Mouse (Mus musculus) lung, adult 2 months (tissue): ENCODE results near the gene Polr3e. TPM values are rescaled to one million over a fixed set of nuclear protein-coding genes. Genes with fewer than 3 reads are reported as not detected.
"Not testable (repeated sequence)": the region's sequence is repeated elsewhere in the genome, so short reads cannot be mapped to it uniquely, and the experiment has no call there.

ENCODE experiments used
- DNase-seq: peaks from one replicate; pipeline ENCODE4 v3.0.0; 2022
- H3K4me1 ChIP-seq: fragments of 200-500 bp; 2 replicates; pipeline ENCODE4 v1.6.1; 2011; ENCODE audit warnings: low read length; ENCODE audit not compliant: control insufficient read depth, insufficient read depth
- H3K4me3 ChIP-seq: fragments of 200-500 bp; replicated peaks from 2 replicates; pipeline ENCODE3; 2011; ENCODE audit warnings: low read depth, mild to moderate bottlenecking, control low read depth, low read length; ENCODE audit errors: extremely low read depth
- CTCF ChIP-seq: fragments of 200-500 bp; IDR thresholded peaks from 2 replicates; pipeline ENCODE4 v1.5.1; 2011; ENCODE audit warnings: mild to moderate bottlenecking, low read length, control low read depth; ENCODE audit not compliant: insufficient read depth
- POLR2A ChIP-seq: fragments of 200-500 bp; IDR thresholded peaks from 2 replicates; pipeline ENCODE4 v1.6.1; 2011; ENCODE audit warnings: low read depth, mild to moderate bottlenecking, control low read depth, low read length, borderline replicate concordance; ENCODE audit errors: extremely low read depth
- WGBS: fragments of 180-500 bp; shearing (Covaris S2); methylation state at CpG from one replicate; pipeline ENCODE4 v1.1.7; 2018; 5-methylcytosine and 5-hydroxymethylcytosine counted together
- polyA plus RNA-seq: library from polyadenylated mRNA; depleted of rRNA; stranded (reverse); fragments of >200 nt; gene quantifications from 2 replicates; pipeline ENCODE4 v1.2.3, GENCODE M21; 2012

The Polr3e gene
- polyA plus RNA-seq, 1 experiment, result 14.4 TPM

DNA sequence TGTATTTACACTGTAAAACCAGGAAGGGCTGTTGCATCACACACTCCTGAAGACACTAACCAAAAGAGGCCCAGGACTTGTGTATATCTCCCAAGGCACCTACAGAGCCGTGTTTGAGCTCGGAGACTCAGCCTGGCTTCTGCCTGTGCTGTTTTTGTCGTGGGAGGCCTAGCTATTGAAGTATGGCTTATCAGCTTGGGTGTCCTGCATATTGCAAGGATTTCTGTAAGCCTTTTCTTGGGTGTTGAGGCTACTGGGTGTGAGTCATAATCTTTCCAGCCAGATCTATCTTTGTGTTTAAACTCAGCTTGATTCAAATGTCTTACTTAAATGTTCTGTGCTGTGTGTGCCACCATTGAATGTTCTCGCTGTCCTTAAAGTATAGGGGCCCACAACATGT is 19.0 kb downstream of the Polr3e start:
- Histone ChIP-seq H3K4me1 (no peaks in the 10 kb centered on the region), H3K4me3 (no peak overlapping the region)
- no peak for TF ChIP-seq POLR2A
- WGBS, result 85% methylated on average over 4 of the region's 4 CpGs
- no peak for DNase-seq

GRCm38 (mm10) chr7:120938206-120938605 is 20.7 kb downstream of the Polr3e start:
- DNase-seq, result no peak
- WGBS, result 70% methylated on average over 9 of the region's 9 CpGs
- TF ChIP-seq CTCF (no peak), POLR2A (no peak)
- Histone ChIP-seq H3K4me1 (no peaks in the 10 kb centered on the region), H3K4me3 (no peak overlapping the region)

GRCm38 (mm10) chr7:120940343-120940742 is 22.8 kb downstream of the Polr3e start:
- DNase-seq, result no peak
- no peak for TF ChIP-seq CTCF
- TF ChIP-seq POLR2A, result no peak
- WGBS, result 92% methylated on average over 12 of the region's 12 CpGs
- Histone ChIP-seq H3K4me3 (no peak overlapping the region), H3K4me1 (no peaks in the 10 kb centered on the region)

GRCm38 (mm10) chr7:120941214-120941613 is 23.7 kb downstream of the Polr3e start:
- H3K4me3 ChIP-seq, result no peak overlapping the region
- TF ChIP-seq CTCF, result no peak
- no peak for TF ChIP-seq POLR2A
- no peaks in the 10 kb centered on the region for H3K4me1 ChIP-seq
- WGBS, result 93% methylated on average over 6 of the region's 6 CpGs
- DNase-seq, result no peak

DNA sequence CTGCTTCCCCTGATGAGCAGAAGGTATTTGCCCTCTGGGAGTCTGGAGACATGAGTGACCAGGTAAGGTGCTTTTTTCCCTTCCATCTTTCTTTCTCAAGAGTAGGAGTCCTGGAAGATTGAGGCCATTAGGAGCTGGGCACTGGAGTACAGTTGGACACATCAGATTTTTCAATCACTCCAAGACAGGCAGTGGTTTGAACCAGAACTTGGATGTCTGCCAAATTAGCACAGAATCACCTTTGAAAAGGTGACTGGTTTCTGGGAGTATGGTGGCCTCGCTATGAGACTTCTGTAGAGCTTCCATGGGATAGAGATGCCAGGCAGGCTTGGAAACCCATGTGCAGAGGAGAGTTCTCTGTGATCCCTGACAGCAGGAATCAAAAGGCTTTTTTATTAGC is 25.0 kb downstream of the Polr3e start:
- no peak for DNase-seq
- 86% methylated on average over 1 of the region's 1 CpGs for WGBS
- H3K4me3 ChIP-seq, result no peak overlapping the region
- no peaks in the 10 kb centered on the region for H3K4me1 ChIP-seq
- TF ChIP-seq POLR2A (no peak), CTCF (no peak)

- Histone ChIP-seq H3K4me3 (no peak overlapping the region), H3K4me1 (no peaks in the 10 kb centered on the region)
- no peak for TF ChIP-seq POLR2A
- no peak for DNase-seq
- 80% methylated on average over 7 of the region's 8 CpGs for WGBS
Measured at GRCm38 (mm10) chr7:120943936-120944509, 26.5 kb downstream of the Polr3e start.

DNA sequence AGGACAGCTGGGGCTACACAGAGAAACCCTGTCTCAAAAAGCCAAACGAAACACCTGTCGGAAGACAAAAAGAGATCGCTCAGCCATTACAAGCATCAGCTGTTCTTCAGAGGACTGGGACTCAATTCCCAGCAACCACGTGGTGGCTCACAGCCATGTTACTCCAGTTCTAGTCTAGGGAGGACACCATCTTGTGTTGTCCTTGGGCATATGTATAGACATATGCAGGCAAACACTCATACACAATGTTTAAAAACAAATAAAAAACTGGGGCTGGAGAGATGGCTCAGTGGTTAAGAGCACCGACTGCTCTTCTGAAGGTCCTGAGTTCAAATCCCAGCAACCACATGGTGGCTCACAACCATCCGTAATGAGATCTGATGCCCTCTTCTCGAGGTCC is 36.0 kb downstream of the Polr3e start:
- not testable (repeated sequence) for H3K4me1 ChIP-seq, DNase-seq, H3K4me3 ChIP-seq
- WGBS, result 88% methylated on average over 7 of the region's 7 CpGs

DNA sequence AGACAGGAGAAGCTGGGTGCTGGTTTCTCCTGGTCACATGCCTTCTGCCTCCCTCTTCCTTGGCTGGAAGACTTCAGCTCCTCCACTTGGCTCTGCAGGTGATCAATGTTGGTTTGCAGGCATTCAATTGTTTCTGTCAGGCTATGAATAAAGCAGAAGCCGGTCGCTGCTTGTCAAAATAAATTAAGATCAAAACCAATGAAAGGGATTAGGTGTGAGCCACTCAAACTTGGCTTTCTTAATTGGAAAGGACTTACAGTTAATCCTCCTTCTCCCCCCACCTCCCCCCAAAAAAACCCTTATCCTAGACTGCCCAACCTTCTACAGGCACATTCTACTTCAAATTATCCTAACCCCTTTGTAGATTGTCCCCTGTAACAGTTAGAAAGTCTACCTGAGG is 42.6 kb downstream of the Polr3e start:
- TF ChIP-seq CTCF, result no peak
- TF ChIP-seq POLR2A, result no peak

DNA sequence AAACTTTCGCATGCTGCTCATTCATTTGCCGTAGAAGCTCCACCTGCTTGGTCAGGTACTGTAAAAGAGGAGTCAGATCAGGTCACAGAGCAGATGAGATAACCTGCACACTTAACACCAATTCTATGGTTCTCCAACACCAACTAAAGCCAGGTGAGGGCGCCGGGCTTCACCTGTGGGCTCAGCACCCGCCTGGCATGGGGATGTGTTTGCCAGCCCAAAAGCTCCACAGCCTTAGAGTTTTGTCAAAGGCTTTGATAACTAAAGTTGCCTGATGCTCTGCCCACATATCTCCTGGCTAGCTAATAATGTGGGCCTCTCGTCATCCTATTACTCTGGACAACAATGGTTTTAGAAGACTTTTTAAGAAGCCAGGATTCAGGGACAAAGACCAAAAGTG is 43.1 kb downstream of the Polr3e start:
- WGBS, result 88% methylated on average over 6 of the region's 6 CpGs
- DNase-seq, result no peak
- no peaks in the 10 kb centered on the region for H3K4me1 ChIP-seq
- H3K4me3 ChIP-seq, result no peak overlapping the region
- TF ChIP-seq POLR2A, result no peak
- no peak for TF ChIP-seq CTCF

More for the DNA sequence above, 42.6 kb downstream of the Polr3e start:
- WGBS, result 89% methylated on average over 2 of the region's 2 CpGs
- no peaks in the 10 kb centered on the region for H3K4me1 ChIP-seq
- no peak overlapping the region for H3K4me3 ChIP-seq
- no peak for DNase-seq

DNA sequence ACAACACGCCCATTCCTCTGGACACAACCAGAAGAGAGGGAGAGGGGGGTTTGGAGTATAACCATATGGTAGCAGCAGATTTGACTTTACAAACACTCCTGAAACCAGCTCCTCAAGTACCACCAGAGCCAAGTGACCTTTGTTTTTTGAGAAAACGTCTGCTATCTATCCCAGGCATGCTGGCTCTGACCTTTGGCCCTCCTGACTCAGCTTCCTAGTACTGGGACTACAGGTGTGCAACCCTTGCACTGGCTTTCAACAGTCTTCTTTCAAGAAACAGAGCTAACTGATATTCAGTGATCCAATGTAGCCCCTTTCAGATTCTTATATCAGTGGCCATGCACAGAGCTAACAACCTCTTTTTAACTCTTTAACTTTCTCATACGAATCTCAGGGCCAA is 44.3 kb downstream of the Polr3e start:
- no peaks in the 10 kb centered on the region for H3K4me1 ChIP-seq
- H3K4me3 ChIP-seq, result no peak overlapping the region
- no peak for DNase-seq
- 66% methylated on average over 3 of the region's 3 CpGs for WGBS
- TF ChIP-seq CTCF (no peak), POLR2A (no peak)

- no peak overlapping the region for H3K4me3 ChIP-seq
- no peaks in the 10 kb centered on the region for H3K4me1 ChIP-seq
- TF ChIP-seq POLR2A (no peak), CTCF (no peak)
- DNase-seq, result no peak
- WGBS, result 74% methylated on average over 5 of the region's 5 CpGs
Measured at GRCm38 (mm10) chr7:120963126-120963525, 45.6 kb downstream of the Polr3e start.
